Mouse (Mus musculus) yolk sac, embryonic 10.5 days (tissue): ENCODE measurements around the gene Slc4a10.

Experiments used
- DNase-seq: peaks from one replicate; pipeline ENCODE4 v3.0.0-alpha.2; 2017; ENCODE audit warnings: low spot score

The Slc4a10 gene

GRCm38 (mm10) chr2:62278779-62279178 lies 232.5 kb downstream of the Slc4a10 start:
- DNase-seq = no peak

GRCm38 (mm10) chr2:62279777-62280176 lies 233.5 kb downstream of the Slc4a10 start:
- no peak for DNase-seq

- DNase-seq = no peak
Measured at GRCm38 (mm10) chr2:62285026-62285425, 238.8 kb downstream of the Slc4a10 start.

- DNase-seq = no peak
Measured at GRCm38 (mm10) chr2:62285847-62286246, 239.6 kb downstream of the Slc4a10 start.

- DNase-seq = no peak
Measured at GRCm38 (mm10) chr2:62287532-62287931, 241.3 kb downstream of the Slc4a10 start.

- DNase-seq = no peak
Measured at GRCm38 (mm10) chr2:62293846-62294245, 247.6 kb downstream of the Slc4a10 start.

GRCm38 (mm10) chr2:62301716-62302115 lies 255.5 kb downstream of the Slc4a10 start:
- no peak for DNase-seq

- no peak for DNase-seq
Measured at GRCm38 (mm10) chr2:62306978-62307377, 260.7 kb downstream of the Slc4a10 start.

GRCm38 (mm10) chr2:62307477-62307876 lies 261.2 kb downstream of the Slc4a10 start:
- no peak for DNase-seq

GRCm38 (mm10) chr2:62316930-62317329 lies 270.7 kb downstream of the Slc4a10 start:
- DNase-seq = no peak

- no peak for DNase-seq
Measured at GRCm38 (mm10) chr2:62319489-62319888, 273.2 kb downstream of the Slc4a10 start.

GRCm38 (mm10) chr2:62323078-62323637 lies 276.9 kb downstream of the Slc4a10 start:
- DNase-seq = no peak

- DNase-seq = no peak
Measured at GRCm38 (mm10) chr2:62325388-62325787, 279.1 kb downstream of the Slc4a10 start.

GRCm38 (mm10) chr2:62331913-62332312 lies 285.7 kb downstream of the Slc4a10 start:
- DNase-seq = no peak

- no peak for DNase-seq
Measured at GRCm38 (mm10) chr2:62332465-62332864, 286.2 kb downstream of the Slc4a10 start.

GRCm38 (mm10) chr2:62334397-62335243 lies 288.4 kb downstream of the Slc4a10 start:
- DNase-seq = no peak

- DNase-seq = no peak
Measured at GRCm38 (mm10) chr2:62337086-62337485, 290.8 kb downstream of the Slc4a10 start.

GRCm38 (mm10) chr2:62339222-62339944 lies 293.1 kb downstream of the Slc4a10 start:
- no peak for DNase-seq

- DNase-seq = no peak
Measured at GRCm38 (mm10) chr2:62341061-62341733, 294.9 kb downstream of the Slc4a10 start.

- DNase-seq = no peak
Measured at GRCm38 (mm10) chr2:62341734-62342128, 295.5 kb downstream of the Slc4a10 start.

GRCm38 (mm10) chr2:62344367-62344766 lies 298.1 kb downstream of the Slc4a10 start:
- DNase-seq = no peak

GRCm38 (mm10) chr2:62346771-62347170 lies 300.5 kb downstream of the Slc4a10 start:
- no peak for DNase-seq
